Mouse (Mus musculus) small intestine, adult 10 weeks (tissue): Measurements from ENCODE around the gene C1qtnf7. TPM values are rescaled to one million over a fixed set of nuclear protein-coding genes. Genes with fewer than 3 reads are reported as not detected.

Experiments used
- polyA plus RNA-seq: library from polyadenylated mRNA; stranded (reverse); fragments of 350-450 nt; fragmentation: Illumina TruSeq; extraction: RNeasy Lipid Tissue Mini Kit (QIAGEN cat#74804); gene quantifications from one replicate; pipeline ENCODE4 v1.2.3, GENCODE M21; 2014; ENCODE audit warnings: low replicate concordance

C1qtnf7 gene
- polyA plus RNA-seq, result 2.8 TPM

DNA sequence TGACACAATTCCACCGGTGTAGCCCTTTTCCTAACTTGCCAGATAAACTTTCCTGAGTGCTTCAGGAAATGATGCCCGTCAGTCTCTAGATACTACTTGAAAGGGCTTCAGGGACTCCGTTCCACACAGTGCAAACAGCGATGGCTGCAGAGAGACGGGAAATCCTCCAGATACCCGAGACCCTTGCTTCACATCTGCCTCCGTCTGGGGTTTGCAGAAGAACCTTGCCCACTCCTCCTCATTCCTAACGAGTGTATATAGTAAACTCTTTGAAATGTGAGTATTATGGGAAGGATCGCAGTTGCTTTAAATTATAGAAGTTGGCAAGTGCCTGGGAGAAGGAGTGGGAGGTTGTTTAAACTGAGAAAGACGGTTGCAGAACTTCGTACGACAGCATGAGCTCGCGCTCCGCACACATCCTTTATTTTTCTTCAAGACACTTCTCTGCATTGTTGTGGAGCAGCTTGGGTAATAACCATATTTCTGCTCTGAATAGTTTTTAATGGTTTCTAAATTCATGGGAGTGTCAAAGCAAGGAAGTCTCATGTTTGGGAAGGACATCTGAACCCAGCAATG is at the start of gene C1qtnf7:
Gene C1qtnf7, plus strand, starts transcription at position 138 of the 576 bp plus-strand sequence.

DNA sequence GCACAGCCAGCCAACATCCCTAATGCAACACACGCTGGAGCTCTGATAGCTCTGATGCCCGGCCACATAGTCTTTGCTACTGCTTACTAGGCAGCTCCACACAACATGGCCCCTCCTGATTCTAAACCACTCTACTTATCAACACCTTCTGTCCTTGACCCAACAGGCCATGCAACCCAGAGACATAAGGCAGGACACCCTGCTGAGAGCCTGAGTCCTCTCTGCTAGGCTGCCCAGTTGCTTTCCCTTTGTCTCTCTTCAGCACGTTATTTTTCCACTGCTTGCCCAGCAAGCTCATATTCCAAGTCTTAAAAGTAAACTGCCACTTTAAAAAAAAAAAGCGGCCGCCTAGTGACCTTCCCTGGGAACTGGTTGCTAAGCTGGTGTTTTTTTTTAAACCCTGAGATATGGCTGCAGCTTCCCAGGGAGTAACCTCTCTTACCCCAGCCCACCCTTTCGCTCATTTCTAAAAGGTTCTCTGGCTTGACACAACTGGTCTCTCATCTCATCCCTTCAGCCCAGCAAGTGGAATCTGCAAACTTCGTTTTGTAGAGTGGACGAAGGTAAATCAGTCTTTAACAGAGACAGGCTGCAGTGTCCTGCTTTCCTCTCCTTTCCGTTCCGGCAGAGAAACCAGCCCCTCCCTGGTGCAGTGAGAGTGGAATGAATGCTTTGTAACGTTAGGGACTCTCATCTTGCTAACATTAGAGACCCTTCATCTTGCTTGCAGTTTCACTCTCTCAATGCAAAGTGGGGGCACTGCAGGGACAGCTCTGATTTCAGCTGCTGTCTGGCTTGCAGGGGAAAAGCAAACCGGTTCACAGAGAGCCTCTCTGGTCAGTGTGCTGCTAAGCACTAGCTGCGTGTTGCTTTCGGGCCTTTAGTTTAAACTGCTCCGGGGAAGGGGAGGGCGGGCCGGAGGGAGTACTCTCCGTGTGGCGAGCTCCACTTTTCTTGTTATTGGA is 146.9 kb downstream of the C1qtnf7 start, which contains the start of gene Cc2d2a:
Gene Cc2d2a, plus strand, starts transcription at position 350 of the 965 bp plus-strand sequence.

Other genes with a start within 250 kb of the C1qtnf7 start
- gene Cc2d2a, start 146.8 kb downstream of the C1qtnf7 start, polyA plus RNA-seq, result 4.4 TPM